Mouse (Mus musculus): ENCODE measurements around the gene Dpm2. TPM values are rescaled to one million over a fixed set of nuclear protein-coding genes. Genes with fewer than 3 reads are reported as not detected.

Dpm2 gene
- polyA plus RNA-seq, 2 experiments from 2014 or later = 131 to 166 TPM

- ATAC-seq = no peak
Measured at GRCm38 (mm10) chr2:32617601-32618000, 46.9 kb downstream of the Dpm2 start.

- no peak for ATAC-seq
Measured at GRCm38 (mm10) chr2:32618051-32618450, 47.4 kb downstream of the Dpm2 start.

GRCm38 (mm10) chr2:32620682-32621516 lies 50.2 kb downstream of the Dpm2 start:
- no peak for ATAC-seq

- no peak for ATAC-seq
Measured at GRCm38 (mm10) chr2:32621517-32621859, 50.8 kb downstream of the Dpm2 start, which contains the start of gene Ak1. Gene Ak1 (plus strand): TSS chr2:32621758.

Other genes with a start within 250 kb of the Dpm2 start
- 100 to 1,000 TPM in 1 of 2 experiments, 10 to 100 TPM in 1; 58.7 to 103 TPM for gene Ciz1, start 218.5 kb upstream of the Dpm2 start, polyA plus RNA-seq (2017; shearing (Covaris generic))
- gene Dnm1, start 217.5 kb upstream of the Dpm2 start, polyA plus RNA-seq (2017; shearing (Covaris generic)) = not detected
- gene 1110008P14Rik, start 188.9 kb upstream of the Dpm2 start, polyA plus RNA-seq (2017; shearing (Covaris generic)) = 10 to 100 TPM; 46.6 to 52.9 TPM
- not detected for gene Lcn2, start 182.6 kb upstream of the Dpm2 start, polyA plus RNA-seq (2017; shearing (Covaris generic))
- under 1 TPM; 0.34 to 0.50 TPM for gene Ptges2, start 175.0 kb upstream of the Dpm2 start, polyA plus RNA-seq (2017; shearing (Covaris generic))
- 1 to 10 TPM; 5.5 to 7.1 TPM for gene Naif1, start 120.4 kb upstream of the Dpm2 start, polyA plus RNA-seq (2017; shearing (Covaris generic))
- gene Slc25a25, start 119.4 kb upstream of the Dpm2 start, polyA plus RNA-seq (2017; shearing (Covaris generic)) = 1 to 10 TPM; 4.7 to 6.7 TPM
- gene Fam102a, start 35.5 kb upstream of the Dpm2 start, polyA plus RNA-seq (2017; shearing (Covaris generic)) = 10 to 100 TPM; 50.6 to 55.5 TPM
- not detected for gene Pip5kl1, start 3.9 kb downstream of the Dpm2 start, polyA plus RNA-seq (2017; shearing (Covaris generic))
- gene 9430097D07Rik, start 4.8 kb downstream of the Dpm2 start, polyA plus RNA-seq (2017; shearing (Covaris generic)) = not detected
- gene St6galnac4, start 16.2 kb downstream of the Dpm2 start, polyA plus RNA-seq (2017; shearing (Covaris generic)) = 10 to 100 TPM; 25.2 to 38.6 TPM
- gene St6galnac6, start 28.9 kb downstream of the Dpm2 start, polyA plus RNA-seq (2017; shearing (Covaris generic)) = 1 to 10 TPM; 3.1 to 4.7 TPM
- not detected for gene Ak1, start 50.9 kb downstream of the Dpm2 start, polyA plus RNA-seq (2017; shearing (Covaris generic))
- gene Eng, start 75.7 kb downstream of the Dpm2 start, polyA plus RNA-seq (2017; shearing (Covaris generic)) = not detected
- 10 to 100 TPM in 1 of 2 experiments, 1 to 10 TPM in 1; 9.4 to 12.5 TPM for gene Fpgs, start 133.3 kb downstream of the Dpm2 start, polyA plus RNA-seq (2017; shearing (Covaris generic))
- gene Cdk9, start 142.2 kb downstream of the Dpm2 start, polyA plus RNA-seq (2017; shearing (Covaris generic)) = 10 to 100 TPM; 16.3 to 22.9 TPM
- 10 to 100 TPM; 54.0 to 90.6 TPM for gene Sh2d3c, start 150.2 kb downstream of the Dpm2 start, polyA plus RNA-seq (2017; shearing (Covaris generic))
- gene 6330409D20Rik, start 170.2 kb downstream of the Dpm2 start, polyA plus RNA-seq (2017; shearing (Covaris generic)) = under 1 TPM in 1 of 2 experiments, not detected in 1; 0.58 TPM
- gene Tor2a, start 186.4 kb downstream of the Dpm2 start, polyA plus RNA-seq (2017; shearing (Covaris generic)) = 10 to 100 TPM; 64.5 to 84.5 TPM
- gene Ttc16, start 204.8 kb downstream of the Dpm2 start, polyA plus RNA-seq (2017; shearing (Covaris generic)) = 1 to 10 TPM; 1.4 to 1.6 TPM
- 1 to 10 TPM; 2.9 to 3.8 TPM for gene Ptrh1, start 204.9 kb downstream of the Dpm2 start, polyA plus RNA-seq (2017; shearing (Covaris generic))
- gene Cfap157, start 213.6 kb downstream of the Dpm2 start, polyA plus RNA-seq (2017; shearing (Covaris generic)) = 1 to 10 TPM; 1.5 to 2.4 TPM

Measured in CD4-positive, CD25-positive, alpha-beta regulatory T cell, adult 4 months (primary cell).